Mouse (Mus musculus) bone marrow, adult 2 months (tissue): ENCODE data around the gene Sh3pxd2a. TPM values are rescaled to one million over a fixed set of nuclear protein-coding genes. Genes with fewer than 3 reads are reported as not detected.

Source experiments
- H3K27ac ChIP-seq: fragments of 200-500 bp; 2 replicates; pipeline ENCODE4 v1.5.1; 2012; ENCODE audit warnings: low read depth, mild to moderate bottlenecking, control low read depth, inconsistent platforms, low read length; ENCODE audit not compliant: control insufficient read depth, poor library complexity, insufficient read depth
- H3K4me1 ChIP-seq: fragments of 200-500 bp; 2 replicates; pipeline ENCODE4 v1.6.1; 2011; ENCODE audit warnings: low read length; ENCODE audit not compliant: control insufficient read depth, insufficient read depth
- H3K4me3 ChIP-seq: fragments of 200-500 bp; replicated peaks from 2 replicates; pipeline ENCODE3; 2011; ENCODE audit warnings: mild to moderate bottlenecking, low read depth, low read length, control low read depth; ENCODE audit not compliant: control insufficient read depth
- CTCF ChIP-seq: fragments of 200-500 bp; IDR thresholded peaks from 2 replicates; pipeline ENCODE4 v1.5.1; 2011; ENCODE audit warnings: low read length, control low read depth; ENCODE audit not compliant: control insufficient read depth, insufficient read depth
- POLR2A ChIP-seq: fragments of 200-500 bp; IDR thresholded peaks from 2 replicates; pipeline ENCODE4 v1.6.1; 2011; ENCODE audit warnings: low read depth, mild to moderate bottlenecking, control low read depth, low read length, borderline replicate concordance; ENCODE audit not compliant: control insufficient read depth
- WGBS: fragments of 180-500 bp; shearing (Covaris S2); methylation state at CpG from one replicate; pipeline ENCODE4 v1.1.7; 2018; 5-methylcytosine and 5-hydroxymethylcytosine counted together
- polyA plus RNA-seq: library from polyadenylated mRNA; stranded (reverse); fragments of >200 nt; gene quantifications from 2 replicates; pipeline ENCODE4 v1.2.4, GENCODE M21; 2011; ENCODE audit warnings: low replicate concordance; ENCODE audit not compliant: missing spikeins, insufficient read depth, insufficient read length

Gene Sh3pxd2a
- polyA plus RNA-seq, 1 experiment = 8.3 TPM

GRCm38 (mm10) chr19:47432339-47432738 lies 31.9 kb downstream of the Sh3pxd2a start:
- 10% methylated on average over 10 of the region's 10 CpGs for WGBS
- Histone ChIP-seq H3K27ac (peak overlapping the region; percentile 43), H3K4me1 (peaks cover 2% of the 10 kb centered on the region; the same call in 1 of the 2 replicates), H3K4me3 (no peak overlapping the region)
- TF ChIP-seq CTCF (peak; percentile 8; the same call in 1 of the 2 replicates), POLR2A (peak; percentile 23; the same call in 1 of the 2 replicates)

- Histone ChIP-seq H3K4me3 (no peak overlapping the region), H3K27ac (peak overlapping the region; percentile 7), H3K4me1 (peaks cover 2% of the 10 kb centered on the region; the same call in 1 of the 2 replicates)
- TF ChIP-seq POLR2A = no peak
- WGBS = 69% methylated on average over 11 of the region's 11 CpGs
Measured at GRCm38 (mm10) chr19:47431189-47431931, 32.8 kb downstream of the Sh3pxd2a start.

- peaks cover 2% of the 10 kb centered on the region; the same call in 1 of the 2 replicates for H3K4me1 ChIP-seq
- no peak overlapping the region for H3K27ac ChIP-seq
- 68% methylated on average over 2 of the region's 2 CpGs for WGBS
- H3K4me3 ChIP-seq = no peak overlapping the region
- TF ChIP-seq POLR2A = no peak
- TF ChIP-seq CTCF = no peak
Measured at GRCm38 (mm10) chr19:47430160-47430559, 34.0 kb downstream of the Sh3pxd2a start.

GRCm38 (mm10) chr19:47429245-47429644 lies 35.0 kb downstream of the Sh3pxd2a start:
- TF ChIP-seq POLR2A (no peak), CTCF (no peak)
- Histone ChIP-seq H3K4me3 (no peak overlapping the region), H3K27ac (no peak overlapping the region), H3K4me1 (peaks cover 2% of the 10 kb centered on the region; the same call in 1 of the 2 replicates)
- WGBS = 62% methylated on average over 3 of the region's 3 CpGs

- Histone ChIP-seq H3K4me3 (no peak overlapping the region), H3K4me1 (peaks cover 2% of the 10 kb centered on the region; the same call in 1 of the 2 replicates), H3K27ac (no peak overlapping the region)
- no peak for TF ChIP-seq CTCF
- no peak for TF ChIP-seq POLR2A
- WGBS = 76% methylated on average over 7 of the region's 7 CpGs
Measured at GRCm38 (mm10) chr19:47428794-47429193, 35.4 kb downstream of the Sh3pxd2a start.

GRCm38 (mm10) chr19:47427841-47428789 lies 36.1 kb downstream of the Sh3pxd2a start:
- Histone ChIP-seq H3K27ac (no peak overlapping the region), H3K4me1 (peaks cover 2% of the 10 kb centered on the region; the same call in 1 of the 2 replicates), H3K4me3 (no peak overlapping the region)
- TF ChIP-seq POLR2A (no peak), CTCF (no peak)
- 70% methylated on average over 13 of the region's 13 CpGs for WGBS

- Histone ChIP-seq H3K4me3 (no peak overlapping the region), H3K27ac (no peak overlapping the region), H3K4me1 (no peaks in the 10 kb centered on the region)
- 87% methylated on average over 7 of the region's 7 CpGs for WGBS
- no peak for TF ChIP-seq POLR2A
- no peak for TF ChIP-seq CTCF
Measured at GRCm38 (mm10) chr19:47423632-47424031, 40.6 kb downstream of the Sh3pxd2a start.
